Mouse (Mus musculus): ENCODE data around the gene Slc7a15.

DNA sequence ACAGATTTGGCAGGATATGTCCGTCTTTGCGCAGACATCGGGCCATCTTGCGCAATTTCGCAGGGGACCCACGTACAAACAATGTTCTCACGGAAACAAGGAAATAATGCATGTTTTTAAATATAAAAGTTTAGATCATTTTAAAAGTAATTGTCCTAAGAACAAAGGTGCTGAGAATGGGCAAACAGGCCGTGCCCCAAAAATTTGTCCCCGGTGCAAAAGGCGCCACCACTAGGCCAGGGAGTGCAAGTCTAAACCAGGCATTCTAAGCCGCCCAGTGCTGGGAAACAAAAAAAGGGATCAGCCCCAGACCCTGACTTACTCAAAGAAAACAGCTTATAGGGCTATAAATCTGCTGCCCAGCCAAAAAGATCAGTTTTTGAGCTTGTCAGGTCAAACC, 25.5 kb downstream of the Slc7a15 start:
- no peak for TF ChIP-seq CTCF (conservative IDR thresholded peaks at IDR 0.05; ENCODE audit: low read length)
- TF ChIP-seq POU5F1 (IDR thresholded peaks at IDR 0.05; ENCODE audit: borderline replicate concordance, low read length), result no peak

Measured in E14TG2a.4 (cell line).